Mouse (Mus musculus): Measurements from ENCODE around the gene Ssc4d.

Ssc4d gene

GRCm38 (mm10) chr5:135975893-135976668 lies 1.8 kb upstream of the Ssc4d start:
- no peak for DNase-seq

DNA sequence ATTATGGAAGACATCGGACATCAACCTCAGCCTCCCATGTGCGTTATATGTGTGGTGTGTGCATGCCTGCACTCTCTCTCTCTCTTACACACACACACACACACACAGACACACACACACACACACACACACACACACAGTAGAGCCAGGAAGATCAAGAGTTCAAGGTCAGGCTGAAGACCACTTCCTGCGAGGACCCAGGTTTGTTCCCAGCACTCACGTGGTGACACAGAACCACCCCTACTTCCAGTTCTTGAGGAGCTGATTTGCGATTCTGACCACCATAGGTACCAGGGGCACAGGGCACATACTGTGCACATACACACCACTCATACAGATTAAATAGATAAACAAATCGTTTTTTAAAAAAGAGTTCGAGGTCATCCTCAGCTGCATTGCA lies 2.5 kb downstream of the Ssc4d start:
- no peak for DNase-seq

- DNase-seq = no peak
Measured at GRCm38 (mm10) chr5:135970247-135970646, 4.1 kb downstream of the Ssc4d start.

DNA sequence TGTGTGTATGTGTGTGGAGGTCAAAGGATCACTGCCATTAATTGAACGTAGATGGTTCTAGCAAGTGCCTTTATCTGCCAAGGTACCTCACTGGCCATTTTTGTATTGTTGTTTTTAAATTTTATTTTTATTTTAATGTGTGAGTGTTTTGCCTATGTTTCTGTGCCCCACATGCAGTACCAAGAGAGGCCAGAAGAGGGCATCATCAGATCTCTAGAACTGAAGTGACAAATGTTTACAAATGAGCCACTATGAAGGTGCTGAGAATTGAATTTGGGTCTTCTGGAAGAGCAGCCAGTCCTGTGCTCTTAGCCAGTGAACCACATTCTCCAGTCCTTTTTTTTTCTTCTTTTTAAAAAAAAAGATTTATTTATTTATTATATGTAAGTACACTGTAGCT lies 5.5 kb downstream of the Ssc4d start:
- DNase-seq = peak in 1 of 2 experiments; percentile 64

DNA sequence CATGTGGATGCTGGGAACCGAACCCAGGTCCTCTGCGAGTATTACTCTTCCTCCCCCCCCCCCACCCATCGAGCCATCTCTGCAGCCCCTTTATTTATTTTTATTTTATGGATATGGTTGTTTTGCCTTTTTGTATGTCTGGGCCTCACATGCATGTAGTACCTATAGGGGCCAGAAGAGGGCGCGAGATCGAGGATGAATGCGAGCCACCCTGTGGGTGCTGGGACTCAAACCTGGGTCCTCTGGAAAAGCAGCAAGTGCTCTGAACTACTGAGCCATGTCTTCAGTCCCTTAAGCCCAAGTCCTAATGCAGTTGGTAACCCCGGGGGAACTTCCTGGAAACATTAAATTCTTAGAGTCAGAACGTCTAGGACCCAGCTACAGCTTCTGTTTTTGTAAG lies 7.5 kb downstream of the Ssc4d start:
- no peak for DNase-seq

DNA sequence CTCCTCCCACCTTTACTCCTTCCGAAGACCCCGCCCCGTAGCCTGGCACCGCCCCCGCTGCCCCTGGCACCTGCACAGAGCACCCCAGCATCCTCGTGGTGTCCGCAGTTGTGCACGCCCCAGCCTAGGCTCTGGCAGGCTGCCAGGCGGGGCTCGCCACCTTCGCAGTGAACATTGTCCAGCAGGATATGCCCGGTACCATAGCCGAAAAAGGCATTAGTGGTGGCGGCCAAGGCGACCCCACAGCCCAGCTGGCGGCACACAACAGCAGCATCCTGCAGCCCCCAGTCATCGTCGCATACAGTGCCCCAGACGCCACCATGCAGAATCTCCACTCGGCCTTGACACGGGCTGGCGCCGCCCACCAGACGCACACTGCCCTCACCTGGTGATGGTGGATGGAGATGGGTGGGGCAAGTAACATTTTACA lies 8.8 kb downstream of the Ssc4d start:
- DNase-seq = peak; percentile 46 to 67

DNA sequence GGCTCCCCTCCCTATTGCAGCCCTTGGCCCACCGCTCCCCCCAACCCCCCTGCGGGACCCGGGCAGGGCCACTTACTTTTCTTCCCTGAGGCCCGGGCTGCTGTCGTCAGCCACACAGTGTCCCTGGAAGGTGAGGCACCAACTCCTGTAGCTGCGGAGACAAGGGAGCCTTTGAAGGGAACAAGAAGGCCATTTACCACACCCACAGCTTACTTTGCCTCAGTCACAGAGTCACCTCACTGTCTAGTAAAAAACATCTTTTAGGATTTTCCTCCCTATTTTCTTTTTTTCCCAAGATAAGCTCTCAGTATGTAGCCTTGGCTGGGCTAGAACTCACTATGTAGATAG lies 11.1 kb downstream of the Ssc4d start:
- no peak for DNase-seq

GRCm38 (mm10) chr5:135962492-135963279 lies 11.6 kb downstream of the Ssc4d start:
- peak; percentile 99 to 100 for DNase-seq

GRCm38 (mm10) chr5:135962125-135962491 lies 12.2 kb downstream of the Ssc4d start:
- no peak for DNase-seq

- peak in 1 of 2 experiments; percentile 29 for DNase-seq
Measured at GRCm38 (mm10) chr5:135960909-135961635, 13.3 kb downstream of the Ssc4d start.

DNA sequence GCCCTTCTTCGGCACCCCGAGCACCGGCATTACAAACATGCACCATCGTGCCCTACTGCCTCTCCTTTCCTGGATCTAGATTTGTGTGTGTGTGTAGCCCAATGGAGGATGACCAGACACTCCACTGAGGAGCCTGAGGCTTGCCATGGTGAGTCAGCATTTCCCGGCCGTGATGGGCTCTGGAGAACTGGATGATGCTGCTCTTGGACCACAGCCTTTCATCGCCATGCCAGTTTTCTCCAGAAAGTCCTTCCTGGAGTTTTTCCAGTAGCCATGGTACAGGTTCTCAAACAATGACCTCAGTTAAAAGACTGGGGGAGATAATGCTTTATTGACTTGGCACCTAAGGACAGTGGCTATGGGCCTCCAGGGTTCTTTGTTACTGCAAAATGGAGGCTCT lies 14.4 kb downstream of the Ssc4d start:
- DNase-seq = no peak

DNA sequence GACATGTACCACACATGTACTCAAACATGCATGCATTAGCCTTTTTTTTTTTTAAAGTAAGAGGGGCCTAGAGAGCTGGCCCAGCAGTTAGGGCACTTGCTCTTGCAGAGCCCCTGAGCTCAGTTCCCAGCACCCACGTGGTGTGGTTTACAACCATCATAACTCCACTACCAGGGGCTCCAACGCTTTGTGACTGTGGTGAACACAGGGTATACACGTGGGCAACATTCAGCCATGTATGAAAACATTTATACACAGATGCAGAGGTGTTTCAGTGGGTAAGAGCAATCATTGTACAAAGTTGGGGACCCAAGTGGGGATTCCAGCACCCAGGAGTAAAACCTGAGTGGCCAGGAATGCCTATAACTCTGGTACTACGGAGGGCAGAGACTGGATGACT lies 16.0 kb downstream of the Ssc4d start:
- no peak for DNase-seq

DNA sequence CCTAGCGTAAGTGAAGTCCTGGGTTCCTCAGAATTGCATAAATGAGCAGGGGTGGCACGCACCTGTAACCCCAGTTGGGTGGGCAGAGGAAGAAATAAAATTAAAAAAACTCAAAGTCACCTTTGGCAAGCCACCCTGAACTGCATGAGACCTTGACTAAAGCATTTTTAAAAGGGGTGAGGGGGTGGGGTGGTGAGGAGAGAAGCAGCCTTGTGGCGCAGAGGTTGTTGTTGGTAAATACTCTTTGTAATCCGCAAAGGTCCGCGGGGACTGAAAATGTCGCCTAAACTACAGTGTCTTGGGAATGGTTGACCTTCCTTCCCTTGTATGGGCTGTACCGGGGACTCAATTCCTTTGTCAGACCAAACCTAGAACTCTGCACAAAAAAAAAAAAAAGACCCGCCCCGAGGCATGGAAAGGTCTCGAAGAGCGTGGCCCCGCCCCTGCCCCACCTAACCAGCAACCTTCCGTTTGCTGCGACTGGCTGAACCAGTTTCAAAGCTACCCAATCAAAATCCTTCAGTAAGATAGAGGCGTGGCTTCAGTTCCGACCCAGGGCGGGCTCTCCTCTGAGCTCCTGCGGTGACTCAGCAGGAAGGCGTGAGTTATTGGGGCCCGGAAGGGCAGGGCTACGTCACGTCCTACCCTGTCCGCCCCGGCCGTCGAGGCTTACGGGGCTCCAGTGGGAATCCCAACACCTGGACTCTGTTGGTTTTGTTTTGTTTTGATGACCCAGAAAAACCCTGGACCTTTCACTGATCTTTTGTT lies 16.9 kb downstream of the Ssc4d start:
- DNase-seq = peak; percentile 95 to 98

DNA sequence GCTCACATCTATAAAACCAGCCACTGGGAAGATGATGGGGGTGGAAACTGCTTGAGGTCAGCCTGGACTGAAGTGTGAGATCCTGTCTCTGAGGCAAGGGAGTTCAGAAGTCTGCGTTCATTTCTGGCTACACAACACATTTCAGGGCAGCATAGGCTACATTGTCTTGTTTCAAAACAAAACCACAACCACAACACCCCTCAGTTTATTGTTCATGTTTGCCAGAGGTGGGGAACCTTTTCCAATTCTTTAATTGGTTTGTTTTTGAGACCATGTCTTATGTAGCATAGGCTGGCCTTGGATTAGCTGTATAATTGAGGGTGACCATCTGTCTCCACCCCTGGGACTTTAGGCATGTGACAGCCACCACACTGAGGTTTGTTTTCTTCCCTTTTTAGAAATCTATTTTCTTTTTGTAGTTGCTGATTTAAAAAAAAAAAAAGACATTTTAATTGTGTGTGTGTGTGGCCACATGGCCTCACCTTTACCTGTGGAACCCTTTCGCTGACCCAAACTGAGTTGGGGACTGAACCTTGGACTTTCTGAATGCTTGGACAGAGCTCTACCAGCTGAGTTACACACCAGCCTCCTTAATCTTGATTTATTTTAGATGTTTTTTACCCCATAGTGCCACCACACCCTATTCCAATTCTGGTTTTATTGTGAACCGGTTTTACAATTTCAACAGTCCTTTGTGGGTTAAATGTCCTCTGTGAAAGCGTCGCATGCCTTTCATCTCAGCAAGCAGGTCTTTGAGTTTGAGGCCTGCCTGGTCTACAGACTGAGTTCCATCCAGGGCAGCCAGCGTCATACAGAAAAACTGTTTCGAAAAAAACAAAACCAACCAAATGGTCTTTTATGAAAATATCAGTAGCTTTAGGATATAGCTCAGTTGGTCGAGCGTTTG lies 17.8 kb downstream of the Ssc4d start:
- no peak for DNase-seq

GRCm38 (mm10) chr5:135952830-135953229 lies 21.5 kb downstream of the Ssc4d start:
- no peak for DNase-seq

- DNase-seq = no peak
Measured at GRCm38 (mm10) chr5:135951660-135952059, 22.7 kb downstream of the Ssc4d start.

GRCm38 (mm10) chr5:135950710-135951412 lies 23.5 kb downstream of the Ssc4d start:
- peak in 1 of 2 experiments; percentile 14 for DNase-seq

GRCm38 (mm10) chr5:135946621-135947020 lies 27.7 kb downstream of the Ssc4d start:
- DNase-seq = no peak

GRCm38 (mm10) chr5:135945916-135946408 lies 28.4 kb downstream of the Ssc4d start:
- DNase-seq = no peak

GRCm38 (mm10) chr5:135942710-135943109 lies 31.6 kb downstream of the Ssc4d start:
- no peak for DNase-seq

- DNase-seq = no peak
Measured at GRCm38 (mm10) chr5:135940587-135940986, 33.7 kb downstream of the Ssc4d start.
